Mouse (Mus musculus) layer of hippocampus, postnatal 25 days (tissue): ENCODE measurements around the gene Hs3st3b1. TPM values are rescaled to one million over a fixed set of nuclear protein-coding genes. Genes with fewer than 3 reads are reported as not detected.

Experiments used
- DNase-seq, 2 experiments: peaks; one replicate each; pipeline ENCODE4 v3.0.0; 2022; ENCODE audit warnings: mixed read lengths in 2 of 2, low spot score in 1 of 2; ENCODE audit errors: extremely low spot score in 1 of 2
- total RNA-seq, 2 experiments: library from RNA; stranded (reverse); gene quantifications; 2 replicates each; pipeline ENCODE4 v1.2.3; 2021

The Hs3st3b1 gene
- total RNA-seq, 2 experiments from 2014 or later: 0.47 to 0.49 TPM

DNA sequence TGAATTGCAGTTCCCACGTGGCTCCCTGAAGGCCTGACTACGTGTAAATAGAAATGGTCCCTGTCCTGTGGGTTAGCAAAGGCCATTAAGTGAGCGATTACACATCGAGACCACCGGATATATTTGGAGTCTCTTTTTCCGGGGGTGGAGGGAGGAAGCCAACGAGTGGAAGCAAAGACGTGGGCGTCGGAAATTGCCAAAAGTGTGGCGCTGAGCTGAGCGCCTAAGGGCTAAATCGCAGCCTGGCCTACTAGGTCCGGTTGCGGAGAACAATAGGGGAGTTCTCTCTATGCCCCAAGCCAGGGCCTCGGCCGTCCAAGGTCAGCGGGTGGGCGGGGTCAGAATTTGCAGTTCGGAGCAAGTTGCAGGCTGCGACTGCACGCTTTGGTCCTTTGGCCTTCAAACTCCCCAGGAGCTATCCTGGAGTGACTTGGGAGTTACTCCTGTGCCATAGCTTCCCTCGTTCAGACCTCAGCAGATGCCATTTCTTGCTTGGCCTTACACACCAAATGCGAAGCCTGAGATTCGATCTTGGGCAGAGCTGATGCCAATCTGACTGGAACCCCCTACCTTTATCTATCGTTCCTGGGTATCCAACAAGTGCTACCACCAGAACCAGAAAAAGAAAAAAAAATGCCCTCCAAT is 2.3 kb upstream of the Hs3st3b1 start:
- DNase-seq: no peak

DNA sequence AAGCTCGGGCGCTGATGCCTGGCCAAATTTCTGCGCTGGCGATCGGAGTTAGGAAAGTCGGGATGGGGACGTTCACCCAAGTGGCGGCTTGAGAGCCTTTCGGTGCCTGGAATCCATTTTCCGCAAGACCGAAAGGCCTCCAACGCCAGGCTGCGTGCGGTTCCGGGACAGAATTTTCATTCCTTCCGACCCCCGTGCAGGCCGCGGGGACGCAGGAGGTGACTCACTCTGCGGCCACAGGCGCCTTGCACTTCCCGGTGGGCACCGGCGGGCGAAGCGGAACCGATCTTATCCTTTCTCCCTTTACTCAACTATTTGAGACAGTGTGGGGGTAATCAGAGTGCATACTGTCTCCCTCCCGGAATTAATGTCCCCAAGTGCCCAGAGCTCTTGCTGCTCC is 1.3 kb upstream of the Hs3st3b1 start:
- DNase-seq: no peak

DNA sequence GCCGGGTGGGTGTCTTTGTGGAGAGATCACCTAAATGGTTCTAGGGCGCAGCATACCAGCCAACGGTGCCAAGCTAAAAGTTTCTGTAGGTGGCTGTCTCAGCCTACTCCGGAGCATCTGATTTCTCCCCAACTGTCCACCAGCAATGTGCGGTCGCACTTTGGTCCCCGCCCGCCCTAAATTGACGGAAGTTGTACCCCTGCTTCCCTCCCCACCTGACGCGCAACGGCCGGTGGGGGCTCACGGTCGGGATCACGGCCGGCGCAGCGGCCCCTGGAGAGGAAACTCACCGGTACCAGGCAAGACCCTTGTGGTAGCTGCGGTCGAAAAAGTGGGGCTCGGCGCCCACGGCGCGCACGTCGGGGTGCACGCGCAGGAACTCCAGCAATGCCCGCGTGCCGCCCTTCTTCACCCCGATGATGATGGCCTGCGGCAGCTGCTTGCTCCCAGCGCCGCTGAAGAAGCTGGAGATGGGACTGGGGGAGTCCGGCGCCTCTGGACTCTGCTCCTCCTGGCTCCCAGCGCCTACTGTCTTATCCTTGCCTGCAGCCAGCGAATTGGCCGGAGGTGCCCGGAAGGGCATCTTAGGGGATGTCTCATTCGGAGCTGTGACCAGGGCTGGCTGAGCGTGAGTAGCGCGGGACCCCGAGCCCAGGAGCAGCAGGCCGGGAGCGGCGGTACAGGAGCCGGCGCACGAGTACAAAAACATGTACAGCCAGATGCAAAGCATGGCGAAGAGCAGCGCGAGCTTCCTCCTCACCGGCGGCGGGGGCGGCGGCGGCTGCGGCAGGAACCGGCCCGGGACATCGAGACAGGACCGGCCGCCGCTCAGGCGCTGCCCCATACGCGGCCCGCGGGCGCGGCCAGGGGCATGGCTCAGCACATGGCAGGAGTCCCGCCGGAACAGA is 792 bp downstream of the Hs3st3b1 start:
- no peak for DNase-seq

DNA sequence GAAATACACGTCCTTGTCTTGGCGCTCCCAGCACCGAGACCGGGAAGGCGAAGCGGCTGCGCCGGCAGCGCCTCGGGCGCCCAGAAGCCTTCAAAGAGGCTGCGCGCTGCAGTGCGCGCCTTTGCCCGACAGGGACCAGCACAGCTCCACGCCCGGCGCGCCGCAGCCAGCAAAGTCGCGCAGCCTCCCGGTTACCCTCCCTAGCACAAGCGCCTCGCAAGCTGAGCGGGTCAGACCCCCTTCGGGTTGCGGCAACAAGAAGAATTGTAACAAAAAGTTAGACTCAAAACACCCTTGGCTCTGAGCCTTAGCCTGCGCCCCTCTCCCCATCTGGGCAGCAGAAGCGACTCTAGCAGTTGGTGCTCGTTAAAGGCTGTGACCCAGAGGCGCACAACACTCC is 1.6 kb downstream of the Hs3st3b1 start:
- DNase-seq: peak; percentile 55 to 64

DNA sequence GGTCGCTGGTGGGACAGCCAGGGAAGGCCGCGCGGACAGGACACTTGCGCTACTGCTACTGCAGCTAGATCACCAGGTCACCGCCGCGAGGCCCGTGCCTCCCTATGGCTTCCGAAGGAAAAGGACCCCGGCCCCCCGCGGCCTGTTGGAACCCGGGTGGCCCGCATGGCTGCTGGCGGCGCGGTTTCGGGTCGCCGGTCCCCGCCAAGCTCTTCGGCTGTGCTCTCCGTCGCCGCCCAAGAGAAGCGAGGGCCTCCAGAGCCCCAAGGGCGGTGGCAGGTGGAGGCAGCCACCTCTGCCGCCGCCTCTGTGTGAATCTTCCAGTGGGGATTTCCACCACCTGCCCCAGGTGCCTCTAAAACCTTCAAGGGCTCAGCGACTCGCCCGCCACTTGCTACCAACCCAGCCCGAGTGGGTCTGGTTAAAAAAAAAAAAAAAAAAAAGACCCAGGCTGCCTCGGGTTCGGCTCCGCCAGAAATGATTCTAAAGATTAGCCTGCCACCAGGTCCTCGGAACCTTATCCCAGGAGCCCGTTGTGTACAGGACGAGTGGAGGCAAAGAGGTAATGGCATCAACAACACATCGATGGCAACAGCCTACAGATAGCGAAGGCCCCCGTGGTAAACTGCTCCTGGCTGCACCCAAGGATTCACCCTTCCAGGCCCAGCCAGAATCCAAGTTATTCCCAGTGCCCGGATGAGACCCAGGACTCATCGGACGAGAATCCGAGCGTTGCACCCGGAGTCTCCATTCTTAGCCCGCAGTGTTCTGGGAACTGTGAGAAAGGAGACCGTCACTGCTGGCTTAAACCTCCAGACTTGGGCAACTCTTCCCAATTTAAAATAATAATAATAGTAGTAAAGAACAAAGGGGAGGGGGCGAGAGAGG is 2.6 kb downstream of the Hs3st3b1 start:
- no peak for DNase-seq

DNA sequence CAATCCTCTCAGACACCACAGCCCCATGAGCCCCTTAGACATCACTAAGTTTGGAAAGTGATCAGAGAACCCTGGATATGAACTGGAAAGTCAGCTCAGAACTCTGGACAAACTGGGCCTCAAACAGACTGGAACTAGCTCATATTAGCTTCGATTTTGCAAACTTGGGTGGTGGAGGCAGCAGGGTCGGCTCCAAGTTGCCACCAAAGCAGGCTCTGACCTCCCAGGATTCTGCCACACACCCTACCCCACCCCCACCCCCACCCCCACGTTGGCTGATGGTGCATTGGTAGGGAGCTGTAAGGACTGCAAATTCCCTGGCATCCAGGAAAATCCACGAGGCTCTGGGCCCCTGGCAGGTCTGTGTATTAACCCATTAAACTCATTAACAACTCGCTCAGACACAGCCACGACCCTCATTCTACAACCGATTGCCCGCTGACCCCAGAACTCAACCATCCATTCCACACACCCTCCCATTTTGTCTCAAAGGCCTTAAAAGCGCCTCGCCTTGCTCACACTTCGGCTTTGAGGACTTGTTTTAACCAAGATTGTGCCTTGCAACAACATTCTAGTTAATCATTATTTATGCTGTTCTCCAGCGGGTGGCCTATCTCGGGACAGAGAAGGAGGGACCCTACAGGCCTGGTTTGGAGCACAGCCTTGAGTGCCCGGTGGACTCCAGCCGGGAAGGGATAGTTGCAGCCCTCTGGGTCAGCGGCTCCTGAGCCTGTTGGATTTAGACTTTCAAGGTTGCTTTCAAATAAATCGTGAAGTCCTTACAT is 3.6 kb downstream of the Hs3st3b1 start:
- no peak for DNase-seq

DNA sequence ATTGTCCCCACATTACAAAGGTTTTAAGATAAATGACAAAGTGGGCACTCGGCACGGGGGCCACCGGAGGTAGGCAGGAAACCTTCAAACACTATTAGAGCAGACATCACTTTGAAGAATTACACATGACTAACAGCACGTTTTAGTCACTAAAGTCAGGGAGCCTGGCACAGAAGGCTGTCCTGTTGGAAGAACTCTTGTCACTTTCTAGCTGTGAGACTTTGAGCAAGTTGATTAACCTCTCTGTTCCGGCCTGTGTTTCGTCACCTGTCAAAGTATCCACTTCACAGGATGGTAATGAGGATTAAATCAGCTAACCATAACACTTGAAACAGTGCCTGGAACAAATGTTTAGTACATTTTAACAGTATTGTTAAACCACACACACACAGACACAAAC is 4.5 kb downstream of the Hs3st3b1 start:
- DNase-seq: no peak

DNA sequence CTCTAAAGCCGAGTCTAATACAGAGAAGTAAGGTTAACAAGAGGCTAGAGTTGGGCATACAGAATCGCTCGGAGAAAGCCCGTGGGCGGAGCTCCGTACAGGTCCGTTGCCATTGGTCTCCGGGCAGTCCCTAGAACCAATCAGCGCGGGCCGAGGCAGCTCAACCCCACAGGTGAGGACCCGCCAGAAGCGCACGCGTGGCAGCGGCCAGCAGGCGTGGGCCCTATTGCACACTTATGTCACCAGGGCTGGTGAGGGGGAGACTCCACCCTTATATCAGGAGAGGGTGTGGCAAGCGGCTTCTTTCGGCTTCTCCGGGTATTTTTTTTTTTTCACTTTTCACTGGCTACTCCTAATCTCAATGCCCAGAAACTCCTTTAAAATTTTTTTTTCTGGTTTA is 7.7 kb downstream of the Hs3st3b1 start:
- DNase-seq: peak in 1 of 2 experiments; percentile 35

DNA sequence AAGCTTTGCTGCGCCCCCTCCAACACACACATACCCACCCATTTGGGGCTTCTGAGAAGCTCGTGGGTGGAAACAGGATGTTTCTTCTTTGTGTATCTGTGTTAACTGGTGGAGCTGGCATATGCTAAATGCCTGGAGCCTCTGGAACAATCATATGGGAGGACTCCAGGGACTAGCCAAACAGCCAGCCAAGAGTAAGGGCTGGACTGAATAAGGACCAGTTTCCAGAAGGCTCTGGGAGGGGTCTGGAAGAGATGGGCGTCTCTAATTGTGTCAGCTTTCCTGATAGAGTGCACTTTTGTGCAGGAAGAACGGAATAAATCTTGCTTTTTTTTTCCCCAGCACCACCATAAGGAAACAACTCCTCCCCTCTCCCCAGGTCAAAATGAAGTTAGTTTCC is 8.2 kb downstream of the Hs3st3b1 start:
- no peak for DNase-seq

DNA sequence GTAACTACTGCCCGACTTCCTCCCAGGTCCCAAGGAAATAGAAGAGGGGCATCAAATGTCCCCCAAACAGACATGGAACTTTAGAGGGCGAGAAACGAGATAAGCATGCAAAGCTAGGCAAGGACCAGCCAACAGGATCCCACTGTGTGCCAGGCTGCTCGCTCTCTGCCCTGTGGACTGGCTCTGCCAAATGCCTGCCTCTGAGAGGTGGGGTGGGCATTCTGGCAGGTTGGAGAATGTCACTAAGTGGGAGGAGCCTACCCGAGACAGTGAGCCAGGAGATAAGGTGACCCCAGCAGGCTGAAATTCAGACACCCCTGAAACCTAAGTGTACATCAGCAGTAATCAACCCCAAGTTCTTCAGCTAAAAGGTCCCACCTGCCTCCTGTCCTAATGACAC is 11.1 kb downstream of the Hs3st3b1 start:
- no peak for DNase-seq

DNA sequence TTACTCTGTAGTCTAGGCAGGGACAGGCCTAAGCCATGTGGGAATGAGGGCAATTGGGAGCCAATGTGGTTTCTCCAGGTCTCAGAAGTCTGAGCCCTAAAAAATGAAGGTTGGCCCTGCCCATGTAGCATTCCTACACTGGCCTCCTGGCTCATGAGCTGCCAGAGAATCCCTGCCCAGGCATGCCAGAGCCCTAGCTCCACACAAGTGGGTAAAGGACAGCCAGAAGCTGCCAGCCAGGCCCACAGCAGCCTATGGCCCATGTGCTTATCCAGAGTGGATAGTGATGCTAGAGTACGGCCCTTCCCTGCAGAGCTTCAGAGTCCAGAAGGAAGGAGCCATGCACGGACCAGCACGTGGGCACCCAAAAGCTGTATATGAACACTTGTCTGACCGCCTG is 12.1 kb downstream of the Hs3st3b1 start:
- no peak for DNase-seq

DNA sequence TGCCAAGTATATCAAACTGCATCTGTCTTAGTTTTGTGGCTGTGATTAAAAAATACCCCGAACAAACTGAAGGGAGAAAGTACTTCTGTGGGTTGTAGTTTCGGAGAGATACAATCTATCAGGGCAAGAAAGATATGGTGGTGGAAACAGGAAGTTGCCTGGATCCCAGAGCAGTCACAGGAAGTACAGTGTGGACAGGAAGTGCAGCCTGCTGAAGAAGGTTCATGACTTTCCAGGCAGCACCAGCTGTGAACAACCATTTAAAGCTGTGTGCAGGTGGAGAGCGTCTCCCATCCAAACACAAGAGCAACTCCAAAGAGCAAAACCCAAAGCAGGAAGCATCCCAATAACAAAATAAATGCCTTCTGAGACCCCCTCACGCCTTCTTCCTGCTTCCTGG is 13.6 kb downstream of the Hs3st3b1 start:
- DNase-seq: no peak

DNA sequence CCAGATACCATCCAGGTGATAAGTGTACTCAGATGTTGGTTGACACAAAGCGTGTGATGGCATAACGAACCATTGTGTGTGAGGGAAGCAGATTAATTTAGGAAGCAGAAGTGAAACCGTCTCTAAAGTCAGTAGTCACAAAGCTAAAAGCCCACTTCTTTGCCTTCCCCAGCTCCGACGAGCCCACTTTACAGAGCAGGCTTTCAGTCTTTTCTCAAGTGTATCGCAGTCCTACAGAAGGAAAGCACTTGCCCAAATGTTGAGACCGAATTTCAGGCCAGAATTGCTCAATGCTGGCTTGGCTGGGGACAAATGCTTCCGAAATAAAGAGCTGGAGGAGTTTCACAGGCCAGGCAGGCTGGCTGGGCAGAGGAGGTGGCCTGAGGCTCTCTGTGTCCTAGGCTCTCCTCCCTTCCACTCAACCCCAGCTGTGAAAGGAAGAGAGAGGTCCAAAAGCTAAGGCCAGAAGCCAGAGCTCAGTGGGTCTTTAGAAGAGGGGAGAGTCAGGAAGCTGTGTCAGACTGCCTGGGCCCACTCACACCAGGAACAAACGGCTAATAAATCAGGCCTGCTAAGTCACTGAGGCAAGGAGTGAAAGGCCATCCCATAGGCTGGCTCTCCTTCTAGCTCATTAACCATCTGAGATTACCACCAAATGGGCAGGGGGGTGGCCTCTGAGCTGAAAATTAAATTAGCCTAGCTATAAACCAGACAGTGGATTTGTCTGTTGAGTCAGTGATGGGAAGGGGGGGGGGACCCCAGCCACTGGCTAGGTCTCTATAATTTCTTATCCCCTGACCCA is 15.3 kb downstream of the Hs3st3b1 start:
- DNase-seq: no peak

DNA sequence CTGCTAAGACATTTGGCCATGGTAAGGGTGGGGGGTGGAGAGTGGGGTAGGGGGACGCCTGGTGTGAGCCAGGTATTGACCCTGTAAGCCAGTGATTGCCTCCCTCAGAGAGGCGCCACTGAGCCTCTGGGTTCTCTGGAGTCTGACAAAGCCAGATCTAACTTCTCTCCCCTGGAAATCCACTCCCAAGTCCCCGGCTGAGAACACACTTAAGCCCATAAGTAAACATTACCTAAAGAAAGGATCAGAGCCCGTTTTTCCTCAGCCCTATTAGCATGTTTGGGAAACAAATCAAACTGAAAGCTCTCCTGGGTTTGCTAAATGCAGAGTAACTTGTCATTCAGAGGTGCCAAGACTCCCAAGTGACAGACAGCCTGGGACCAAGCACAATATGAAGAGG is 17.3 kb downstream of the Hs3st3b1 start:
- no peak for DNase-seq

DNA sequence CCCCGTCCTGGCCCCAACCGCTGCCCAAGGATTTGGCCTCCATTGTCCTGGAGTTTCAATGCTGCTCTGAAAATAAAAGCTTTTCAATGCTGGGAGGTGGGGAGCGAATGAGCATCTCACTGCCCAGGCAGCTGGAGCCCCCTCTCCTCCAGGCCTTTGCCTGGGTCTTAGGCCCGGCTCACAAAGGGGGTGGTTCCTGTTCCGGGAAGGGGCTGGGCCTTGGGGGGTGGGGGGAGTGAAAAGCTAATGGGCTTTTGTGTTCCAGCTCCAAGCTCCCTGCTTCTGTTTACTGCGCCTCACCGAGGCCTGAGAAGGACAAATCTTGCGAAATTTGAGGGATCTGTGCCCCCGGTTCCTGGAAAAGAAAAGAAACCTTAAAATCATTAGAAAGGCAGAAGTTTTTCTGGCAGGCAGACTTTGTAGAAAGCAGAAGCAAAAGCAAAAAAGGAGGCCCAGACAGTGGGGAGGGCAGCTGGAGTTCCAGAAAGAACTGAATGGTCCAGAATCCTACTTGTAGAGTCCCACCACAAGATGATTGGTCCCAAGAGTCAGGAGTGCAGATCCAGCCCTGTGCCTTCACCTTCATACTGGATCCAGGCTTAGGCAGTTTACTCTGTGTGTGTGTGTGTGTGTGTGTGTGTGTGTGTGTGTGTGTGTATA is 23.5 kb downstream of the Hs3st3b1 start:
- DNase-seq: no peak

DNA sequence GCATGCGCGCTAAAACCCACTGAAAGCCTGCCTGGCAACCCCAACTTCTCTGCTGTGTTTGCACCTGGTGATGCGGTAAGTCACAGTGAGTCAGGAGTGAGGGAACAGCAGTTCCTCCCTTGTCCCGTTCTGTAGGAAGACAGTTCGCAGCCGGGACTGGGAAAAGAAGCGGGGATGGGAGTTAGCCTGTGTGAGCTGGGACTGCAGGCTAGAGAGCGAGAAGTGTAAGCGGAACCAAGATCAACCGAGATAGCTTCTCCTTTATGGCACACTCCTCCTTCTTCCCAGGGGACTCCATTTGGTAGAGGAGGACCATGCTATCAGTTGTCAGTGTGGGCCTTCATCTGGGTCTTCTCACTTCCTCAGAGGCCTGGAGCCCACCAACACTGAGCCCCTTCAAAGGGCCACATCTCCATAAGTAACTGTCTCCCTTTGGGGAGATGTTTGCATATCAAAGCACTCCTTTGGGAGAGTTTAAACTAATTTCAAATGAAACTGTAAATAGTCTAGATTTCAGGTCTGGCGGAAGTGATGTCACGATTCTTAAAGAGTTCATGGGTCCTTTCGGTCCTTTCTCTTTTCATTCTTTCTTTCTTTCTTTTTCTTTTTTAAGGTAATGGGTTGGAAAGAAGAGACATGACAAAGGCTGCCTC is 24.1 kb downstream of the Hs3st3b1 start:
- DNase-seq: no peak

DNA sequence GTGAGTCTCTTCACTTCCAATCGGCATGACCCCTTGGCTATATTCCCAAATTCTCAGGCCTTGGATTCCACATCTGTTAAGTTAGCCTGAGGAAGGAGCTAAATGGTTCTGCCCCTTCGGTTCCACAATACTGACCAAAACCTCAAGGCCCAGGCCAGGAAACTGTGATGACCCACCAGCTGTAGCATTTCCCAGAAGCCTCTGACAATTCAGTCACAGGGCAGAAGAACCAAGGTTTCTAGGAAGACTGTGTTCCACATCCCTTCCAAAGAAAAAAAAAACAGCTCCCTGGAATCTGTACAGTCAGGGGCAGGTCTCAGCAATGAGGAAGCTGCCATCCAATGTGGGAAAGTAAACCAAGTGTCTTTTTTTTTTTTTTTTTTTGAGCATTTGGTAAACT is 25.1 kb downstream of the Hs3st3b1 start:
- no peak for DNase-seq

DNA sequence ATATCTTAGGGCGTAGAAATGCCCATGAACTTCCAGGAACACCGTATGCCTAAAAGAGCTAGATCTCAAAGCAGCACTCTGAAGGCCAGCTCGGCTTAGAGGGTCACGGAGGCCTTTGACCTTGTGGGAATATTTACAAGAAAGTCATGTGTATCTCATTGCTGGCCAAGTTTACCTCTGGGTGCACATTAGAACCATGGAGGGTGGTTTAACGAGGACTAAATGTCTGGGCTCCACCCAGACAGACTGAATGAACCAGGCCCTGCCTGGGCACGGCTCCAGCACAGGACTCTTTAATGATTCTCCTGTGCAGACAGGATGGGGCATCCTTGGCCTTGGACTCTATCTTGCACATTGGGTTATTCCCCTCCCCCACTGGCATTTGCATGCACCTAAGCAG is 27.9 kb downstream of the Hs3st3b1 start:
- no peak for DNase-seq
